Mouse (Mus musculus): ENCODE results near the gene March2.

Gene March2

GRCm38 (mm10) chr17:33718944-33719725 is 665 bp upstream of the March2 start:
- in situ Hi-C loops (cut with MseI, MboI) = no loop called here

GRCm38 (mm10) chr17:33717982-33718381 is 488 bp downstream of the March2 start:
- in situ Hi-C loops (cut with MseI, MboI) = no loop called here

- in situ Hi-C loops (cut with MseI, MboI) = no loop called here
Measured at GRCm38 (mm10) chr17:33717246-33717645, 1.2 kb downstream of the March2 start.

- in situ Hi-C loops (cut with MseI, MboI) = no loop called here
Measured at GRCm38 (mm10) chr17:33714779-33715178, 3.7 kb downstream of the March2 start.

GRCm38 (mm10) chr17:33713271-33713670 is 5.2 kb downstream of the March2 start:
- in situ Hi-C loops (cut with MseI, MboI) = no loop called here

- in situ Hi-C loops (cut with MseI, MboI) = no loop called here
Measured at GRCm38 (mm10) chr17:33709834-33710233, 8.6 kb downstream of the March2 start.

- in situ Hi-C loops (cut with MseI, MboI) = no loop called here
Measured at GRCm38 (mm10) chr17:33703091-33703490, 15.4 kb downstream of the March2 start.

GRCm38 (mm10) chr17:33702178-33702577 is 16.3 kb downstream of the March2 start:
- in situ Hi-C loops (cut with MseI, MboI) = no loop called here

- in situ Hi-C loops (cut with MseI, MboI) = no loop called here
Measured at GRCm38 (mm10) chr17:33695471-33695870, 23.0 kb downstream of the March2 start.

- in situ Hi-C loops (cut with MseI, MboI) = no loop called here
Measured at GRCm38 (mm10) chr17:33686760-33687159, 31.7 kb downstream of the March2 start, which contains the start of gene Hnrnpm. Gene Hnrnpm (minus strand): TSS chr17:33686860.

GRCm38 (mm10) chr17:33685249-33685653 is 33.2 kb downstream of the March2 start:
- in situ Hi-C loops (cut with MseI, MboI) = no loop called here

- in situ Hi-C loops (cut with MseI, MboI) = no loop called here
Measured at GRCm38 (mm10) chr17:33684671-33685231, 33.7 kb downstream of the March2 start.

- in situ Hi-C loops (cut with MseI, MboI) = no loop called here
Measured at GRCm38 (mm10) chr17:33681767-33682166, 36.7 kb downstream of the March2 start.

- in situ Hi-C loops (cut with MseI, MboI) = no loop called here
Measured at GRCm38 (mm10) chr17:33678771-33679170, 39.7 kb downstream of the March2 start.

- in situ Hi-C loops (cut with MseI, MboI) = no loop called here
Measured at GRCm38 (mm10) chr17:33676086-33676485, 42.4 kb downstream of the March2 start.

GRCm38 (mm10) chr17:33675452-33675851 is 43.0 kb downstream of the March2 start:
- in situ Hi-C loops (cut with MseI, MboI) = no loop called here

GRCm38 (mm10) chr17:33673837-33674236 is 44.6 kb downstream of the March2 start:
- in situ Hi-C loops (cut with MseI, MboI) = no loop called here

GRCm38 (mm10) chr17:33669681-33670080 is 48.8 kb downstream of the March2 start:
- in situ Hi-C loops (cut with MseI, MboI) = no loop called here

- in situ Hi-C loops (cut with MseI, MboI) = no loop called here
Measured at GRCm38 (mm10) chr17:33666813-33667212, 51.7 kb downstream of the March2 start.

GRCm38 (mm10) chr17:33649781-33650475 is 68.5 kb downstream of the March2 start:
- in situ Hi-C loops (cut with MseI, MboI) = no loop called here

GRCm38 (mm10) chr17:33645073-33645472 is 73.4 kb downstream of the March2 start:
- in situ Hi-C loops (cut with MseI, MboI) = no loop called here

GRCm38 (mm10) chr17:33644068-33644467 is 74.4 kb downstream of the March2 start:
- in situ Hi-C loops (cut with MseI, MboI) = no loop called here

GRCm38 (mm10) chr17:33639743-33640142 is 78.7 kb downstream of the March2 start:
- in situ Hi-C loops (cut with MseI, MboI) = no loop called here
